Mouse (Mus musculus): ENCODE data around the gene Dynlt1b.
"Not testable (repeated sequence)": the region's sequence is repeated elsewhere in the genome, so short reads cannot be mapped to it uniquely, and the experiment has no call there.

GRCm38 (mm10) chr17:6389463-6389862, 40.4 kb upstream of the Dynlt1b start:
- not testable (repeated sequence) for TF ChIP-seq POLR2A (IDR thresholded peaks at IDR 0.05; ENCODE audit: low read depth, low read length); CTCF (IDR thresholded peaks at IDR 0.05; ENCODE audit: extremely low read depth, insufficient read depth, insufficient read length, insufficient replicate concordance)
